Mouse (Mus musculus) myocyte (in vitro differentiated cells): ENCODE measurements at regions not wholly inside any gene's neighbourhood (a gene's known extent, or its start where the extent isn't known, plus 50 kb on each side); places are given as distances from the start of the nearest gene placed in this dataset.
A peak's percentile ranks its signal among the peaks of the same experiment; 100 is the strongest.

Source experiments
- H3K27me3 ChIP-seq: one replicate; pipeline ENCODE4 v1.6.1; 2011; ENCODE audit not compliant: control insufficient read depth, insufficient read depth, insufficient read length
- H3K36me3 ChIP-seq: one replicate; pipeline ENCODE4 v1.6.1; 2011; ENCODE audit not compliant: control insufficient read depth, insufficient read depth
- H3K4me2 ChIP-seq: one replicate; pipeline ENCODE4 v1.6.1; 2011; ENCODE audit warnings: low read depth, control low read depth
- H3K4me3 ChIP-seq: one replicate; pipeline ENCODE4 v1.5.1; 2011; ENCODE audit warnings: mild to moderate bottlenecking, control low read depth, moderate library complexity
- H3K79me2 ChIP-seq: one replicate; pipeline ENCODE4 v1.6.1; 2011; ENCODE audit not compliant: control insufficient read depth, insufficient read depth
- H3ac ChIP-seq: one replicate; pipeline ENCODE4 v1.6.1; 2011; ENCODE audit not compliant: control insufficient read depth, insufficient read length
- CEBPB ChIP-seq: IDR thresholded peaks from 2 replicates; pipeline ENCODE4 v1.6.1; 2011; ENCODE audit warnings: mild to moderate bottlenecking, moderate library complexity; ENCODE audit not compliant: poor library complexity, insufficient read depth, severe bottlenecking
- E2F4 ChIP-seq: IDR thresholded peaks from one replicate; pipeline ENCODE4 v1.6.1; 2011; ENCODE audit warnings: mild to moderate bottlenecking, control low read depth, moderate library complexity; ENCODE audit not compliant: insufficient read depth
- MAX ChIP-seq: IDR thresholded peaks from one replicate; pipeline ENCODE4 v1.6.1; 2011; ENCODE audit warnings: low read depth, mild to moderate bottlenecking, control low read depth
- MYOD1 ChIP-seq, 3 experiments: IDR thresholded peaks; one replicate each; pipeline ENCODE4 v1.6.1; 2011; ENCODE audit warnings: control low read depth in 2 of 3, low read depth in 2 of 3, mild to moderate bottlenecking in 2 of 3, moderate library complexity in 1 of 3; ENCODE audit not compliant: insufficient read length in 2 of 3, control insufficient read depth in 1 of 3
- MYOG ChIP-seq, 3 experiments: IDR thresholded peaks; one replicate each; pipeline ENCODE4 v1.6.1; 2011; ENCODE audit warnings: control low read depth in 2 of 3, low read depth in 2 of 3, mild to moderate bottlenecking in 2 of 3; ENCODE audit not compliant: insufficient read length in 2 of 3, control insufficient read depth in 1 of 3, insufficient read depth in 1 of 3
- POLR2A ChIP-seq: IDR thresholded peaks from one replicate; pipeline ENCODE4 v1.6.1; 2011; ENCODE audit warnings: low read depth, mild to moderate bottlenecking, control low read depth, moderate library complexity; ENCODE audit not compliant: insufficient read length
- POLR2AphosphoS2 ChIP-seq: IDR thresholded peaks from one replicate; pipeline ENCODE4 v1.6.1; 2011; ENCODE audit warnings: low read depth, control low read depth; ENCODE audit not compliant: insufficient read length
- REST ChIP-seq: IDR thresholded peaks from one replicate; pipeline ENCODE4 v1.6.1; 2011; ENCODE audit warnings: mild to moderate bottlenecking, control low read depth, moderate library complexity; ENCODE audit not compliant: insufficient read depth, insufficient read length
- SRF ChIP-seq: IDR thresholded peaks from one replicate; pipeline ENCODE4 v1.6.1; 2011; ENCODE audit warnings: low read depth; ENCODE audit not compliant: control insufficient read depth, insufficient read length
- TCF12 ChIP-seq: IDR thresholded peaks from one replicate; pipeline ENCODE4 v1.6.1; 2011; ENCODE audit warnings: mild to moderate bottlenecking, control low read depth; ENCODE audit not compliant: poor library complexity, insufficient read depth, severe bottlenecking
- TCF3 ChIP-seq: IDR thresholded peaks from one replicate; pipeline ENCODE4 v1.6.1; 2011; ENCODE audit warnings: low read depth, control low read depth; ENCODE audit not compliant: insufficient read length
- USF1 ChIP-seq: IDR thresholded peaks from one replicate; pipeline ENCODE4 v1.6.1; 2011; ENCODE audit warnings: low read depth, mild to moderate bottlenecking, control low read depth, moderate library complexity

DNA sequence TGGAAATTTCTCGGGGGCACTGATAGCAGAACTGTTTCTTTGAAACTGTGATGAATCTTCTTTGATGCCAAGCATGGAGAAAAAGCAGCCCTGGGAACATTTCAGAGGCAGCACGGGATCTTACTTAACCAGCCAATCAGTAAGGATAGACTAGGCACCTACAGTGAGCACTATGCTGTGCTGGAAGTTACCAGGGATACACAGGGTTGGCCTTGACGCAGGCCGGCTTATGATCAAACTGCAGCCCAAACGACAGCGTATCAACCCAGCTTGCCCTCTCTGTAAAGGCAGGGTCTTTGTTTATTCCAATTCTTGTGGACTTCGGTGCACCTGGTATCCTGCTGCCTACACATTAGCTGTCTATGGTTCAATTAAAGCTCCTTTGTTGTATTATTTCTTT, 147.1 kb upstream of the Tex13c2 start:
- Histone ChIP-seq H3ac (no peak overlapping the region), H3K4me3 (no peak overlapping the region), H3K79me2 (no peaks in the 10 kb centered on the region), H3K36me3 (no peaks in the 10 kb centered on the region), H3K27me3 (no peaks in the 10 kb centered on the region), H3K4me2 (no peak overlapping the region)
- no peak for TF ChIP-seq USF1
- TF ChIP-seq SRF: no peak
- no peak for TF ChIP-seq REST
- TF ChIP-seq POLR2A: no peak
- no peak for TF ChIP-seq POLR2AphosphoS2
- no peak for TF ChIP-seq MAX
- TF ChIP-seq TCF12: no peak
- TF ChIP-seq E2F4: no peak
- TF ChIP-seq TCF3: no peak
- no peak for TF ChIP-seq CEBPB
- no peak for TF ChIP-seq MYOD1 (IDR thresholded peaks at IDR 0.05; ENCODE audit: control insufficient read depth in 1 of 3, insufficient read length in 2 of 3, low read depth in 2 of 3)
- no peak for TF ChIP-seq MYOG (IDR thresholded peaks at IDR 0.05; ENCODE audit: control insufficient read depth in 1 of 3, insufficient read depth in 1 of 3, insufficient read length in 2 of 3, low read depth in 2 of 3)

DNA sequence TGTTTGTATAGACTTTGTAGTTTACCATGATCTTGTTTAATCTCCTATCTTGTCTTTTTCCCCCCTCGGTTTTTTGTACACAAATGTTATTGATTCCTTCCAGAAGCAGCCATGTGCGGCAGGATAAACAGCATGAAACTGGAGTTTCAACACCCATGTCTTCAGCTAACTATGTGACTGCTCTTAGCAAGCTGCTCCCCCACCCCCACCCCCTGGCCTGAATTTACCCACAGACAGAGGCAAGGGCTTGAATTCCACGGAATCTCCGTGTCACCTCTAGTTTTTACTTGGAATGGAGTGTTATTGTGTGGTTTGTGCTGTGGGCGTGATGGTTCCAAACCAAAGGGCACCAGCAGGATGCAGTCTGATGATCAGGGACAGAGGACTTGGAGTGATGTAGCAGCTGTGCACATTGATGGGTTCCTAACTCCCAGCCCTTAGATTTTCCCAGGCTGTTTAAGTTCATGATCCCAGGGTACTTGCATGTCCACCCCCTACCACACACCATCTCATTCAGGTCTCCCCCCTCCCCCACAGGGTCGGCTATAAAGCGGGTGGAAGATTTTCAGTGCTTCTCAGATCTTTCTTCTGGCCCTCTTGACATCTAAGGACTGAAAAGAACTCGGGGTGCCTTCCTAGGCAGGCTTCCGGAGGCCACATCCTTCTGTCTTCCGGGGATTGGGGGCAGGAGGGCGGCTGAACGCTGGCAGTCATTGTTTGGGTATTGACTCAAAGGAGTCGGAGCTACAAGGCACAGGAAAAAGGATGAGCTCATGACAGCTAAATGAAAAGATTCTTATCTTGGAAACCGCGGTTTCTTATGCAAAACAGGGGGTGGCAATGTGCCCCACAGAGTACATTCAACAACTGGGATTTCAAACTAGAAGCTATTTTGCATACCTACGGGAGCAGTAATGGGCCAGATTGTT, 146.3 kb upstream of the Tex13c2 start:
- Histone ChIP-seq H3K36me3 (no peaks in the 10 kb centered on the region), H3K79me2 (no peaks in the 10 kb centered on the region), H3K4me3 (no peak overlapping the region), H3ac (no peak overlapping the region), H3K27me3 (no peaks in the 10 kb centered on the region), H3K4me2 (peak overlapping the region; percentile 24)
- TF ChIP-seq MAX (no peak), POLR2A (no peak), POLR2AphosphoS2 (no peak), TCF3 (no peak), SRF (no peak), CEBPB (no peak), E2F4 (no peak), USF1 (no peak), TCF12 (no peak), REST (no peak), MYOD1 (IDR thresholded peaks at IDR 0.05; ENCODE audit: control insufficient read depth in 1 of 3, insufficient read length in 2 of 3, low read depth in 2 of 3) (no peak), MYOG (IDR thresholded peaks at IDR 0.05; ENCODE audit: control insufficient read depth in 1 of 3, insufficient read depth in 1 of 3, insufficient read length in 2 of 3, low read depth in 2 of 3) (no peak)

DNA sequence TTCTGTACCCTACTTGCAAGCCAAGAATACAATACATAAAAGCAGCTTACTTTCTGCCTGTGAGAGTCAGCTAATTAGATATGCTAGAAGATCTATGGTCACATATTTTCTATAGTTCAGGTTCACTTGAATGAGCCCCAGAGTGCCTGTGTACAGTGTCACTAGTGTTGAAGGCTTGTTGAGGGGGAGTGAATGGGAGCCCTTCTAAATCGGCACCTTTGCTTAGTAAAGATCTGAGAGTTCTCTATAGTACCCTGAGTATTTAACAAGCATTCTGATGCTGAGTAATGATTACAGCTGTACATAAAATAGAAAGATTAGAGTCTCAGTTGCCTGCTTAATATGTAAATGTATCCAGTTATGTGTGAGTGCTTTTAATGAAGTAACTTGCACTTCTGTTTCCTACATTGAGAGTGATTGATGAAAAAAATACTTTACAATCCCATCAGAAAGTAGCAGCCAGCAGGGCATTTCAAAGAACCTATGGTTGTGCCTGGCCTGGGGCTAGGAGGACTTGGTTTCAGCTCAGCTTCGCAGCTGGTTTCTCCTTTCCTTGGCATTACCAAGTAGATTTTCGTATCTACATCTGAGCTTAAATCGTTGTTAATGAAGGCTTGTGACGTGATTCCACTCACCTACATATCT, 136.8 kb upstream of the Tex13c2 start:
- TF ChIP-seq MYOD1 (IDR thresholded peaks at IDR 0.05; ENCODE audit: control insufficient read depth in 1 of 3, insufficient read length in 2 of 3, low read depth in 2 of 3) (no peak), TCF3 (no peak), REST (no peak), SRF (no peak), CEBPB (no peak), MYOG (IDR thresholded peaks at IDR 0.05; ENCODE audit: control insufficient read depth in 1 of 3, insufficient read depth in 1 of 3, insufficient read length in 2 of 3, low read depth in 2 of 3) (no peak), POLR2AphosphoS2 (no peak), MAX (no peak), USF1 (no peak), POLR2A (no peak), E2F4 (no peak), TCF12 (no peak)
- Histone ChIP-seq H3K79me2 (no peaks in the 10 kb centered on the region), H3ac (no peak overlapping the region), H3K4me2 (no peak overlapping the region), H3K4me3 (no peak overlapping the region), H3K27me3 (no peaks in the 10 kb centered on the region), H3K36me3 (no peaks in the 10 kb centered on the region)

DNA sequence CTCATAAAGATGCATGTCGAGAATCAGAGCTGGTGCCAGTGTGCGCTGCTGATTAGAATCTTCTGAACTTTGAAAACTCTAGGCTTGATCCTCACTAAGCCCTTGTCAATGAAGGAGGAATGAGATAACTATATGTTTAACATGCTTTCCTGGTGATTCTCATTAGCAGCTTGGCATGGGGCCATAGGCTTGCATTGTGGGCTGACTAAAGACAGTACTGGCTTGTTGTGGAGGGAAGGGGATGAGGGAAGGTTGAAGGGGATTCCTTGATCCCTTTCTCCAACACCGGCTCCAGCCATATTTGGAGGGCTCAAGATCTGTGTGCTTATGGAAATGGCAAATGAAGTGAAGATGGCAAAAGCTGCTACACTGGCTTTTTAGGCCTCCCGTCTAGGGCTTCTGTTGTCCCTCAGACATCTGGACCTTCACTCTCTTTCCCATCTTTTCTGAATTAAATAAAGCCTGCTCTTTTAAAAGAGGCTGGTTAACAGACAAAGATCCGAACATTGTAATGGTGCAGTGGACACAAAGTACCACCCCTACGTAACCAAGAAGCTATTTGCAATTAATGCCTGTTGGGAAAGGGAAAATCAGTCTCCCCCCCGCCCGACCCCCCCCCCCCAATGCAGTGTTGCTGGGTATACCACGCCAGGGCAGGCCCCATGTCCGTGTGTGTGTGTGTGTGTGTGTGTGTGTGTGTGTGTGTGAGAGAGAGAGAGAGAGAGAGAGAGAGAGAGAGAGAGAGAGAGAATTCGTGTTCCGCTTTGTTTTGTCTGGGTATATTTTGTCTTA, 129.9 kb upstream of the Tex13c2 start:
- Histone ChIP-seq H3K36me3 (no peaks in the 10 kb centered on the region), H3K79me2 (no peaks in the 10 kb centered on the region), H3ac (no peak overlapping the region), H3K27me3 (no peaks in the 10 kb centered on the region), H3K4me2 (peak overlapping the region; percentile 13), H3K4me3 (no peak overlapping the region)
- TF ChIP-seq MYOG (IDR thresholded peaks at IDR 0.05; ENCODE audit: control insufficient read depth in 1 of 3, insufficient read depth in 1 of 3, insufficient read length in 2 of 3, low read depth in 2 of 3): no peak
- no peak for TF ChIP-seq POLR2AphosphoS2
- no peak for TF ChIP-seq SRF
- TF ChIP-seq REST: no peak
- no peak for TF ChIP-seq TCF12
- no peak for TF ChIP-seq TCF3
- no peak for TF ChIP-seq POLR2A
- no peak for TF ChIP-seq USF1
- no peak for TF ChIP-seq MAX
- no peak for TF ChIP-seq CEBPB
- TF ChIP-seq MYOD1 (IDR thresholded peaks at IDR 0.05; ENCODE audit: control insufficient read depth in 1 of 3, insufficient read length in 2 of 3, low read depth in 2 of 3): no peak
- no peak for TF ChIP-seq E2F4
